Mouse (Mus musculus) E14TG2a.4 (cell line): ENCODE measurements around the gene Nup93.

Source experiments
- CTCF ChIP-seq: conservative IDR thresholded peaks from 2 replicates; pipeline ENCODE4 v1.5.1; 2014; ENCODE audit warnings: low read length
- POU5F1 ChIP-seq: IDR thresholded peaks from 2 replicates; pipeline ENCODE4 v1.6.1; 2014; ENCODE audit warnings: low read length, borderline replicate concordance

DNA sequence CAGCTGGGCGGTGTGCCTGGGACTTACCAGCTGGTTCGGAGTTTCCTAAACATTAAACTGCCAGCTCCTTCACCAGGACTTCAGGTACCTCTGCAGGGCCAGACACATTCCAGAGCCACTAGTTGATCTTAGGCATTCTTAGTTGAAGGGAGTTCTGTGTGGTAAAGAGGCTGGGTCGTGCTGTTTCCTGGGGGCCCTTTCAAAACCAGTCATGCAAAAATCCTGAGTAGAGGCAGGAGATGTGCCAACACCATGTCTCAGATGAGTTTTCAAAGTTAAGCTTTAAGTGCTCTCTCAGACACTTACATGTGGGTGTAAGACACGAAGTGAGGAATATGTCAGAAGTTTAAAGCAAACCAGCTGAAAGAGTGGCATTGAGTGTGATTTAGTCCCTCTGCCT lies 86.4 kb downstream of the Nup93 start:
- TF ChIP-seq CTCF (no peak), POU5F1 (no peak)
